Mouse (Mus musculus) C2C12 (cell line): ENCODE results near the gene Edn1.

Experiments used
- CEBPB ChIP-seq: IDR thresholded peaks from one replicate; pipeline ENCODE4 v1.6.1; 2011; ENCODE audit warnings: low read depth, mild to moderate bottlenecking, control low read depth, moderate library complexity
- CTCF ChIP-seq: IDR thresholded peaks from one replicate; pipeline ENCODE4 v1.5.1; 2011; ENCODE audit not compliant: control insufficient read depth, insufficient read depth, insufficient read length
- MAX ChIP-seq: IDR thresholded peaks from one replicate; pipeline ENCODE4 v1.6.1; 2011; ENCODE audit warnings: mild to moderate bottlenecking, control low read depth
- MYOD1 ChIP-seq: IDR thresholded peaks from one replicate; pipeline ENCODE4 v1.6.1; 2011; ENCODE audit warnings: low read depth; ENCODE audit not compliant: control insufficient read depth, insufficient read length
- MYOG ChIP-seq: IDR thresholded peaks from one replicate; pipeline ENCODE4 v1.6.1; 2011; ENCODE audit not compliant: control insufficient read depth, insufficient read length; ENCODE audit errors: extremely low read depth
- USF1 ChIP-seq: IDR thresholded peaks from one replicate; pipeline ENCODE4 v1.6.1; 2011; ENCODE audit warnings: low read depth, mild to moderate bottlenecking, control low read depth, moderate library complexity

DNA sequence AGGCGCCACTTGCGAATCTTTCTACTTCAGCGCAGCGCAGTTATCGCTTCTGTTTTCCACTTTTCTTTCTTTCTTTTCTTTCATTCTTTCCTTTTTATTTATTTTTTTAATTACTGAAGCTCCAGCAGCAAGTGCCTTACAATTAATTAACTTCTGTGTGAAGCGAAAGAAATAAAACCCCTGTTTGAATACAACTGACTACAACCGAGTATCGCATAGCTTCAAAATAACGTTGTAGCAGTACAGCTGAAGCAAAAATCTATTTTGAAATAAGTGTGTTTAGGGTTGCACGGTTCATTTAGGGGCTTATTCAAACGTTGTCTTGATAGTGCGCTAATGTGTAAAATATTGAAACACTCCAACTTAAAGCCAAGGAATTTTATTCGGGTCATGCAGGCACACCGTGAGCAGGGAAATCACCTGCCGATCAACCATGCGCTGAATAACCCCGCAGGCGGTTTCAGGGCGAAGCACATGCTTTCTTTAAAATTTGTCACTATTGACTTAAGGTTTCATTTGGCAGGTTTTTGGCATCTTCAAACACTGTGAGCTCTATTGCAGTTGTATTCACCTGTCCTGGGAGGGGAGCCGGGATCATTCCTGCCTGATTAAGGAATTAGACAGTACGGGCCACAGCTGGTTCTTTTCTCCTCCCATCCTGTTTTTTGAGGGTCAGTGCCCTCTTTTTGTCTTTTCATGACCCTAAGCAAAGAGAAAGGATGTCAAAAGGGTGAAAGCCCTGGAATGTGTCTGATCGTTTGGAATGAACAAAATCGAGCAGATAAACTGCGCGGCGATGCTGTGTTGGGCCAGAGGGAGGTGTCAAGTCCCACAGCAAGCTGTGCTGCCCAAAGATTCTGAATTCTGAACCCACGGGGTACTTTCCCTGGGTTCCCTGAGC lies 935 bp downstream of the Edn1 start:
- TF ChIP-seq CTCF: no peak
- TF ChIP-seq MYOG: no peak
- no peak for TF ChIP-seq USF1
- no peak for TF ChIP-seq CEBPB
- TF ChIP-seq MAX: no peak
- no peak for TF ChIP-seq MYOD1
